Mouse (Mus musculus) testis, adult 2 months (tissue): Measurements from ENCODE around the gene Actg1.

Experiments used
- CTCF ChIP-seq: fragments of 200-500 bp; IDR thresholded peaks from 2 replicates; pipeline ENCODE4 v1.5.1; 2012; ENCODE audit warnings: low read depth, mild to moderate bottlenecking, inconsistent platforms, low read length, moderate library complexity; ENCODE audit not compliant: control insufficient read depth, insufficient read depth, insufficient replicate concordance
- POLR2A ChIP-seq: fragments of 200-500 bp; IDR thresholded peaks from 2 replicates; pipeline ENCODE4 v1.6.1; 2012; ENCODE audit warnings: low read depth, mild to moderate bottlenecking, inconsistent platforms, low read length, moderate library complexity; ENCODE audit not compliant: control insufficient read depth

GRCm38 (mm10) chr11:120382509-120382908, 34.2 kb upstream of the Actg1 start:
- TF ChIP-seq POLR2A (no peak), CTCF (no peak)
